Comparison of ENCODE assay signal across 18 mouse cellular contexts in the genomic region with DNA sequence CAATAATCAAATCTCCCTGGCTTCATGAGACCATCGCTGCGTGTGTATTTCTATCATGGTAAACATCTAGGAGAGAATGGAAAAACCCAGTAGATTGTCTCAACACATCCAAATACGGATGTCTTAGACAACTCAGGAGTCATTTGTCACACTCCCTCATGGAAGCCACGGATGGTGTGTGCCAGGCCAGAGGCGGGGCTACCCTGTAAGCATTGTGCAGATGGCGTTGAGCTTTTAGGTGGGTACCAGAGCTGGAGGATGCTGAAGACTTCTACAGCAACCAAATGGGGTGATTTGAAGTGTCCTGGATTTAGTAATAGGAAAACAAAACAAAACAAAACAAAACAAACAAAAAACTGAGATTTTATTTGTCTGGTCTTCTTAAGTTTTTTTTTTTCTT. TPM values are rescaled to one million over a fixed set of nuclear protein-coding genes. Genes with fewer than 3 reads are reported as not detected.
A peak's percentile ranks its signal among the peaks of the same experiment; 100 is the strongest.
DNase-seq lines count a peak whose midpoint lies in the region; ATAC-seq lines count a peak whose summit lies in the region.
"Had no signal": no experiment of that assay in that cellular context is flagged by ENCODE, and none has a peak within 500 bp of the region (broad histone marks: within the 10 kb centered on the region; RNA-seq: fewer than 3 reads in every experiment).

No protein-coding gene starts in this region.

- H3K27ac ChIP-seq in neural tube, embryonic 13.5 days (replicated peaks) = peak overlapping the region; percentile 49
- H3K27ac ChIP-seq in neural tube, embryonic 15.5 days (replicated peaks) = no peak overlapping the region
- peak overlapping the region; percentile 73 for H3K27ac ChIP-seq in forebrain, embryonic 16.5 days (ENCODE audit: low read length)
- H3K27ac ChIP-seq in midbrain, embryonic 10.5 days (replicated peaks) = peak overlapping the region; percentile 83
- H3K27ac ChIP-seq: embryonic facial prominence, embryonic 13.5 days; stomach, postnatal 0 days had no signal

- H3K9me3 ChIP-seq in neural tube, embryonic 13.5 days = no peaks in the 10 kb centered on the region
- no peaks in the 10 kb centered on the region for H3K9me3 ChIP-seq in neural tube, embryonic 15.5 days (replicated peaks)
- H3K9me3 ChIP-seq in forebrain, embryonic 16.5 days (ENCODE audit: control insufficient read depth, low read length) = no peaks in the 10 kb centered on the region
- H3K9me3 ChIP-seq in midbrain, embryonic 10.5 days (replicated peaks) = no peaks in the 10 kb centered on the region
- H3K9me3 ChIP-seq: embryonic facial prominence, embryonic 13.5 days had no signal

- ATAC-seq in neural tube, embryonic 13.5 days (ENCODE audit: low read depth) = no peak
- ATAC-seq in neural tube, embryonic 15.5 days (ENCODE audit: low FRiP score) = no peak
- ATAC-seq in forebrain, embryonic 16.5 days = no peak
- ATAC-seq: liver, postnatal 0 days had no signal

- WGBS in neural tube, embryonic 13.5 days = 50% methylated on average over 6 of the region's 6 CpGs
- WGBS in neural tube, embryonic 15.5 days = 41% methylated on average over 6 of the region's 6 CpGs
- WGBS in forebrain, embryonic 16.5 days = 40% methylated on average over 6 of the region's 6 CpGs
- 63% methylated on average over 6 of the region's 6 CpGs for WGBS in midbrain, embryonic 10.5 days

- H3K4me2 ChIP-seq in neural tube, embryonic 13.5 days = no peak overlapping the region
- no peak overlapping the region for H3K4me2 ChIP-seq in neural tube, embryonic 15.5 days
- H3K4me2 ChIP-seq in forebrain, embryonic 16.5 days (ENCODE audit: low read length) = no peak overlapping the region
- H3K4me2 ChIP-seq: embryonic facial prominence, embryonic 13.5 days had no signal

- H3K4me3 ChIP-seq in neural tube, embryonic 13.5 days = no peak overlapping the region
- no peak overlapping the region for H3K4me3 ChIP-seq in neural tube, embryonic 15.5 days (replicated peaks)
- no peak overlapping the region for H3K4me3 ChIP-seq in forebrain, embryonic 16.5 days (replicated peaks; ENCODE audit: low read length)
- no peak overlapping the region for H3K4me3 ChIP-seq in midbrain, embryonic 10.5 days
- H3K4me3 ChIP-seq: embryonic facial prominence, embryonic 13.5 days had no signal

- no peak for DNase-seq in midbrain, embryonic 10.5 days (ENCODE audit: low spot score)
- DNase-seq in adrenal gland, postnatal 25 days = no peak
- DNase-seq in adrenal gland, adult 8-10 months = no peak
- DNase-seq in kidney, postnatal 14 days = no peak
- DNase-seq: cerebellum, adult 11-12 months; kidney, adult 2 months; kidney, postnatal 36 days; liver; liver, postnatal 0 days; lung, postnatal 14 days; right cerebral cortex, postnatal 25 days; thymus, postnatal 25 days had no signal

- H3K4me1 ChIP-seq in neural tube, embryonic 13.5 days (replicated peaks) = peaks cover 47% of the 10 kb centered on the region
- H3K4me1 ChIP-seq in neural tube, embryonic 15.5 days = peaks cover 18% of the 10 kb centered on the region
- peaks cover 58% of the 10 kb centered on the region for H3K4me1 ChIP-seq in forebrain, embryonic 16.5 days (replicated peaks; ENCODE audit: control insufficient read depth, insufficient read depth, low read length)
- peaks cover 57% of the 10 kb centered on the region for H3K4me1 ChIP-seq in midbrain, embryonic 10.5 days
- H3K4me1 ChIP-seq: embryonic facial prominence, embryonic 13.5 days had no signal

- no peaks in the 10 kb centered on the region for H3K36me3 ChIP-seq in neural tube, embryonic 13.5 days
- H3K36me3 ChIP-seq in neural tube, embryonic 15.5 days = no peaks in the 10 kb centered on the region
- H3K36me3 ChIP-seq in forebrain, embryonic 16.5 days (ENCODE audit: control insufficient read depth, insufficient read depth) = no peaks in the 10 kb centered on the region
- H3K36me3 ChIP-seq in midbrain, embryonic 10.5 days = no peaks in the 10 kb centered on the region
- H3K36me3 ChIP-seq: embryonic facial prominence, embryonic 13.5 days had no signal

- no peaks in the 10 kb centered on the region for H3K27me3 ChIP-seq in neural tube, embryonic 13.5 days
- no peaks in the 10 kb centered on the region for H3K27me3 ChIP-seq in neural tube, embryonic 15.5 days (replicated peaks)
- no peaks in the 10 kb centered on the region for H3K27me3 ChIP-seq in forebrain, embryonic 16.5 days (replicated peaks; ENCODE audit: control insufficient read depth, insufficient read depth, low read length)
- H3K27me3 ChIP-seq in midbrain, embryonic 10.5 days (ENCODE audit: low read depth, poor library complexity, severe bottlenecking) = peaks cover 6% of the 10 kb centered on the region

- H3K9ac ChIP-seq in neural tube, embryonic 13.5 days = no peak overlapping the region
- H3K9ac ChIP-seq in neural tube, embryonic 15.5 days (replicated peaks) = no peak overlapping the region
- H3K9ac ChIP-seq in forebrain, embryonic 16.5 days (replicated peaks; ENCODE audit: low read depth, low read length) = no peak overlapping the region
- H3K9ac ChIP-seq: embryonic facial prominence, embryonic 13.5 days; liver, postnatal 0 days had no signal

RNA-seq across cellular contexts. Expression of a gene that starts 43.0 kb away (rescaled TPM):
- 4.3 and 8.7 TPM in 2 replicates for polyA plus RNA-seq in neural tube, embryonic 13.5 days (2015; fragmentation: Nextera tagmentation; extraction: Ambion mirVana)
- polyA plus RNA-seq in neural tube, embryonic 15.5 days (2015; fragmentation: Nextera tagmentation; extraction: Ambion mirVana) = 6.2 and 7.0 TPM in 2 replicates
- polyA plus RNA-seq in forebrain, embryonic 16.5 days (2015; fragmentation: Nextera tagmentation; extraction: Ambion mirVana) = 15.6 and 18.0 TPM in 2 replicates
- polyA plus RNA-seq in midbrain, embryonic 10.5 days (2016; fragmentation: Nextera tagmentation; extraction: Ambion mirVana) = 9.2 and 11.2 TPM in 2 replicates
- 4.6 and 6.2 TPM in 2 replicates for total RNA-seq in adrenal gland, postnatal 25 days (2021)
- 1 to 10 TPM; 3.9 to 6.2 (median 4.7) TPM for total RNA-seq in adrenal gland, adult 8-10 months (2022)
- total RNA-seq: granulocyte monocyte progenitor cell, adult 5-6 weeks had no signal
